17 mouse cellular contexts compared by ENCODE assay signal in the genomic region with DNA sequence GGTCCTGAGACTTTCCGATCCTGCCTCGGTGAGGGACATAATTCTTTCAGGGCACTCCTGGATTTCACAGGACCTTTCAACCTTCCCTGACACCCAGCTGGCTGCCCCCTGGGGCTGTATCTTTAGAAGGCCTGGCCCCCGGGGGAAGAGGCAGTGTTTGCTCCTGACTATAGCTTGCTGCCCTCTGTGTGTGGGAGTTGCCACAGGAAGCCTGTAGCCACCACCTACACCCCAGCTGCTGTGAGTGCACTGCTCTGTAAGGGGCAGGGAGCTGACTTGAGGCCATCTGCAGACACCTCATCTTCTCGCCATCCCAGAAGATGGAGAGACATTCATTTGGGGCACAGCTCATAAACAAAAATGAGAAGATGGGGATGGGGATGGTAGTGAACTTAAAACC. TPM values are rescaled to one million over a fixed set of nuclear protein-coding genes. Genes with fewer than 3 reads are reported as not detected.
DNase-seq lines count a peak whose midpoint lies in the region; ATAC-seq and TF ChIP-seq lines count a peak whose summit lies in the region.
"Had no signal": no experiment of that assay in that cellular context is flagged by ENCODE, and none has a peak within 500 bp of the region (broad histone marks: within the 10 kb centered on the region; RNA-seq: fewer than 3 reads in every experiment).

No protein-coding gene starts in this region.

- peak overlapping the region; percentile 79; the same call in 1 of the 2 replicates for H3K27ac ChIP-seq in heart, embryonic 10.5 days
- peak overlapping the region; percentile 48 for H3K27ac ChIP-seq in lung, embryonic 16.5 days (ENCODE audit: low read length)
- H3K27ac ChIP-seq: hindbrain, embryonic 14.5 days; neural tube, embryonic 13.5 days had no signal

- H3K36me3 ChIP-seq in heart, embryonic 10.5 days: peaks cover 5% of the 10 kb centered on the region
- H3K36me3 ChIP-seq in lung, embryonic 16.5 days (ENCODE audit: control insufficient read depth, insufficient read depth, low read length): no peaks in the 10 kb centered on the region
- H3K36me3 ChIP-seq in E14TG2a.4 (ENCODE audit: insufficient read depth, low read length): peaks cover 15% of the 10 kb centered on the region; the same call in 1 of the 2 replicates

- no peak overlapping the region for H3K4me3 ChIP-seq in heart, embryonic 10.5 days
- no peak overlapping the region for H3K4me3 ChIP-seq in lung, embryonic 16.5 days (ENCODE audit: low read length)
- peak overlapping the region; percentile 41; the same call in 1 of the 2 replicates for H3K4me3 ChIP-seq in E14TG2a.4 (replicated peaks; ENCODE audit: low read length)
- H3K4me3 ChIP-seq: gastrocnemius, adult 2 months; neural tube, embryonic 13.5 days had no signal

- no peaks in the 10 kb centered on the region for H3K9me3 ChIP-seq in heart, embryonic 10.5 days
- no peaks in the 10 kb centered on the region for H3K9me3 ChIP-seq in lung, embryonic 16.5 days (ENCODE audit: control insufficient read depth, low read length)
- H3K9me3 ChIP-seq in E14TG2a.4 (ENCODE audit: low read length): no peaks in the 10 kb centered on the region
- H3K9me3 ChIP-seq: G1E; neural tube, embryonic 13.5 days had no signal

- no peak overlapping the region for H3K4me2 ChIP-seq in lung, embryonic 16.5 days (ENCODE audit: low read depth, low read length)
- H3K4me2 ChIP-seq: hindbrain, embryonic 14.5 days; neural tube, embryonic 13.5 days had no signal

- H3K4me1 ChIP-seq in heart, embryonic 10.5 days: peaks cover 53% of the 10 kb centered on the region
- H3K4me1 ChIP-seq in lung, embryonic 16.5 days (replicated peaks; ENCODE audit: control insufficient read depth, insufficient read depth, low read length): peaks cover 33% of the 10 kb centered on the region
- H3K4me1 ChIP-seq in E14TG2a.4 (replicated peaks; ENCODE audit: low read depth, low read length): peaks cover 55% of the 10 kb centered on the region

- no peak for DNase-seq in heart, embryonic 10.5 days (ENCODE audit: low spot score)
- no peak for DNase-seq in heart, adult 9 months (ENCODE audit: low spot score in 2 of 2)
- DNase-seq in lung, adult 18-20 months: no peak
- DNase-seq in thymus, postnatal 10 days (ENCODE audit: low spot score in 2 of 2): peak; percentile 58 to 73
- no peak for DNase-seq in left cerebral cortex, adult 18-20 months (ENCODE audit: low spot score in 2 of 2)
- DNase-seq in ovary, postnatal 10 days (ENCODE audit: low spot score): no peak
- DNase-seq: adrenal gland, adult 2 months; gastrocnemius, adult 2 months; kidney, adult 18-20 months; kidney, postnatal 14 days; layer of hippocampus, adult 9-11 months had no signal

- no peak for ATAC-seq in lung, embryonic 16.5 days (ENCODE audit: low read depth)
- ATAC-seq: forebrain, embryonic 16.5 days had no signal

- WGBS in heart, embryonic 10.5 days: 55% methylated on average over 4 of the region's 4 CpGs
- 34% methylated on average over 4 of the region's 4 CpGs for WGBS in lung, embryonic 16.5 days

- H3K27me3 ChIP-seq in heart, embryonic 10.5 days (ENCODE audit: insufficient read depth, poor library complexity, severe bottlenecking): no peaks in the 10 kb centered on the region
- no peaks in the 10 kb centered on the region for H3K27me3 ChIP-seq in lung, embryonic 16.5 days (ENCODE audit: control insufficient read depth, insufficient read depth, low read depth, low read length)
- H3K27me3 ChIP-seq in E14TG2a.4 (ENCODE audit: insufficient read depth, low read length): peaks cover 3% of the 10 kb centered on the region; the same call in 1 of the 2 replicates
- H3K27me3 ChIP-seq: neural tube, embryonic 13.5 days had no signal

- peak overlapping the region; percentile 13; the same call in 1 of the 2 replicates for H3K9ac ChIP-seq in lung, embryonic 16.5 days (ENCODE audit: low read length)
- H3K9ac ChIP-seq: hindbrain, embryonic 14.5 days; neural tube, embryonic 13.5 days had no signal

- TF ChIP-seq CTCF in E14TG2a.4 (conservative IDR thresholded peaks at IDR 0.05; ENCODE audit: low read length): no peak

RNA-seq across cellular contexts. Expression of a gene that starts 9.6 kb away (rescaled TPM):
- polyA plus RNA-seq in heart, embryonic 10.5 days (2016; fragmentation: Nextera tagmentation; extraction: Ambion mirVana): 38.2 and 40.3 TPM in 2 replicates
- polyA plus RNA-seq in lung, embryonic 16.5 days (2015; fragmentation: Nextera tagmentation; extraction: Ambion mirVana): 65.9 and 74.3 TPM in 2 replicates
- 10 to 100 TPM; 66.2 to 68.2 TPM for total RNA-seq in left cerebral cortex, adult 18-20 months (2021)

Comparison
In these comparisons a context has a peak if more than half of its experiments do, and no peak if none do; other contexts are left out.
1. DNase-seq: peak in thymus, postnatal 10 days (2 of 2); none in heart, embryonic 10.5 days (single experiment), heart, adult 9 months (0 of 2), lung, adult 18-20 months (0 of 2), left cerebral cortex, adult 18-20 months (0 of 2) and ovary, postnatal 10 days (single experiment).